Mouse (Mus musculus): Measurements from ENCODE around the gene Cyren. TPM values are rescaled to one million over a fixed set of nuclear protein-coding genes. Genes with fewer than 3 reads are reported as not detected.

The Cyren gene
- polyA plus RNA-seq, 1 experiment, result 23.2 TPM

GRCm38 (mm10) chr6:34867995-34868350 lies 9.9 kb downstream of the Cyren start:
- no peak for TF ChIP-seq CTCF (IDR thresholded peaks at IDR 0.05; ENCODE audit: control insufficient read depth, insufficient read depth, low read length)
- no peak for TF ChIP-seq POLR2A (IDR thresholded peaks at IDR 0.05; ENCODE audit: borderline replicate concordance, control insufficient read depth, low read depth, low read length)
- WGBS, result 56% methylated on average over 10 of the region's 10 CpGs
- Histone ChIP-seq H3K4me3 (replicated peaks; ENCODE audit: control insufficient read depth, low read depth, low read length) (no peak overlapping the region), H3K27ac (ENCODE audit: control insufficient read depth, insufficient read depth, low read depth, low read length, poor library complexity) (no peak overlapping the region), H3K4me1 (ENCODE audit: control insufficient read depth, insufficient read depth, low read length) (peaks cover 16% of the 10 kb centered on the region)

GRCm38 (mm10) chr6:34867301-34867994 lies 10.4 kb downstream of the Cyren start:
- Histone ChIP-seq H3K4me3 (replicated peaks; ENCODE audit: control insufficient read depth, low read depth, low read length) (no peak overlapping the region), H3K27ac (ENCODE audit: control insufficient read depth, insufficient read depth, low read depth, low read length, poor library complexity) (no peak overlapping the region), H3K4me1 (ENCODE audit: control insufficient read depth, insufficient read depth, low read length) (peaks cover 16% of the 10 kb centered on the region)
- WGBS, result 64% methylated on average over 16 of the region's 16 CpGs
- TF ChIP-seq CTCF (IDR thresholded peaks at IDR 0.05; ENCODE audit: control insufficient read depth, insufficient read depth, low read length), result no peak
- TF ChIP-seq POLR2A (IDR thresholded peaks at IDR 0.05; ENCODE audit: borderline replicate concordance, control insufficient read depth, low read depth, low read length), result no peak

GRCm38 (mm10) chr6:34866786-34867185 lies 11.1 kb downstream of the Cyren start:
- no peak overlapping the region for H3K4me3 ChIP-seq (replicated peaks; ENCODE audit: control insufficient read depth, low read depth, low read length)
- H3K27ac ChIP-seq (ENCODE audit: control insufficient read depth, insufficient read depth, low read depth, low read length, poor library complexity), result peak overlapping the region; percentile 1; the same call in 1 of the 2 replicates
- 81% methylated on average over 8 of the region's 8 CpGs for WGBS
- TF ChIP-seq POLR2A (IDR thresholded peaks at IDR 0.05; ENCODE audit: borderline replicate concordance, control insufficient read depth, low read depth, low read length) (no peak), CTCF (IDR thresholded peaks at IDR 0.05; ENCODE audit: control insufficient read depth, insufficient read depth, low read length) (no peak)
- H3K4me1 ChIP-seq (ENCODE audit: control insufficient read depth, insufficient read depth, low read length), result peaks cover 16% of the 10 kb centered on the region

- Histone ChIP-seq H3K4me1 (ENCODE audit: control insufficient read depth, insufficient read depth, low read length) (peaks cover 16% of the 10 kb centered on the region), H3K27ac (ENCODE audit: control insufficient read depth, insufficient read depth, low read depth, low read length, poor library complexity) (peak overlapping the region; percentile 11; the same call in 1 of the 2 replicates)
These were observed 11.9 kb downstream of the Cyren start for GRCm38 (mm10) chr6:34865711-34866593.

GRCm38 (mm10) chr6:34865213-34865612 lies 12.6 kb downstream of the Cyren start:
- Histone ChIP-seq H3K4me1 (ENCODE audit: control insufficient read depth, insufficient read depth, low read length) (peaks cover 16% of the 10 kb centered on the region), H3K27ac (ENCODE audit: control insufficient read depth, insufficient read depth, low read depth, low read length, poor library complexity) (no peak overlapping the region), H3K4me3 (replicated peaks; ENCODE audit: control insufficient read depth, low read depth, low read length) (no peak overlapping the region)
- 68% methylated on average over 5 of the region's 5 CpGs for WGBS
- no peak for TF ChIP-seq CTCF (IDR thresholded peaks at IDR 0.05; ENCODE audit: control insufficient read depth, insufficient read depth, low read length)
- no peak for TF ChIP-seq POLR2A (IDR thresholded peaks at IDR 0.05; ENCODE audit: borderline replicate concordance, control insufficient read depth, low read depth, low read length)

More at GRCm38 (mm10) chr6:34865711-34866593, 11.9 kb downstream of the Cyren start:
- no peak for TF ChIP-seq CTCF (IDR thresholded peaks at IDR 0.05; ENCODE audit: control insufficient read depth, insufficient read depth, low read length)
- TF ChIP-seq POLR2A (IDR thresholded peaks at IDR 0.05; ENCODE audit: borderline replicate concordance, control insufficient read depth, low read depth, low read length), result no peak
- WGBS, result 26% methylated on average over 7 of the region's 7 CpGs
- H3K4me3 ChIP-seq (replicated peaks; ENCODE audit: control insufficient read depth, low read depth, low read length), result no peak overlapping the region

- Histone ChIP-seq H3K4me1 (ENCODE audit: control insufficient read depth, insufficient read depth, low read length) (peaks cover 12% of the 10 kb centered on the region), H3K27ac (ENCODE audit: control insufficient read depth, insufficient read depth, low read depth, low read length, poor library complexity) (no peak overlapping the region), H3K4me3 (replicated peaks; ENCODE audit: control insufficient read depth, low read depth, low read length) (peak overlapping the region; percentile 14)
- WGBS, result 35% methylated on average over 9 of the region's 9 CpGs
- no peak for TF ChIP-seq POLR2A (IDR thresholded peaks at IDR 0.05; ENCODE audit: borderline replicate concordance, control insufficient read depth, low read depth, low read length)
- TF ChIP-seq CTCF (IDR thresholded peaks at IDR 0.05; ENCODE audit: control insufficient read depth, insufficient read depth, low read length), result no peak
These were observed 13.9 kb downstream of the Cyren start for GRCm38 (mm10) chr6:34863786-34864514.

- TF ChIP-seq POLR2A (IDR thresholded peaks at IDR 0.05; ENCODE audit: borderline replicate concordance, control insufficient read depth, low read depth, low read length), result peak; percentile 67; the same call in 1 of the 2 replicates
- no peak for TF ChIP-seq CTCF (IDR thresholded peaks at IDR 0.05; ENCODE audit: control insufficient read depth, insufficient read depth, low read length)
- Histone ChIP-seq H3K4me3 (replicated peaks; ENCODE audit: control insufficient read depth, low read depth, low read length) (peak within 1 kb of the TSS; percentile 76), H3K27ac (ENCODE audit: control insufficient read depth, insufficient read depth, low read depth, low read length, poor library complexity) (peak within 1 kb of the TSS; percentile 84), H3K4me1 (ENCODE audit: control insufficient read depth, insufficient read depth, low read length) (peaks cover 9% of the 10 kb centered on the region)
- 1% methylated on average over 11 of the region's 11 CpGs for WGBS
These were observed 15.0 kb downstream of the Cyren start, which contains the start of gene Tmem140 for GRCm38 (mm10) chr6:34862791-34863403. TSS of gene Tmem140 (plus strand) at chr6:34863146.

All from bone marrow, adult 2 months (tissue).